Mouse (Mus musculus) splenic B cell, adult 2 months (primary cell): Measurements from ENCODE around the gene Olfr510.
"Not testable (repeated sequence)": the region's sequence is repeated elsewhere in the genome, so short reads cannot be mapped to it uniquely, and the experiment has no call there.

Source experiments
- DNase-seq: peaks from one replicate; pipeline ENCODE4 v3.0.0-alpha.2; 2011; ENCODE audit warnings: low read depth, low spot score
- H3K27me3 ChIP-seq: 2 replicates; pipeline ENCODE4 v1.6.1; 2012; ENCODE audit warnings: mild to moderate bottlenecking, low read length, moderate library complexity, mixed read lengths; ENCODE audit not compliant: control insufficient read depth, poor library complexity, insufficient read depth, severe bottlenecking
- H3K36me3 ChIP-seq: 2 replicates; pipeline ENCODE4 v1.6.1; 2012; ENCODE audit warnings: mild to moderate bottlenecking, low read length, moderate library complexity, mixed read lengths; ENCODE audit not compliant: control insufficient read depth, poor library complexity, insufficient read depth, severe bottlenecking

Gene Olfr510

DNA sequence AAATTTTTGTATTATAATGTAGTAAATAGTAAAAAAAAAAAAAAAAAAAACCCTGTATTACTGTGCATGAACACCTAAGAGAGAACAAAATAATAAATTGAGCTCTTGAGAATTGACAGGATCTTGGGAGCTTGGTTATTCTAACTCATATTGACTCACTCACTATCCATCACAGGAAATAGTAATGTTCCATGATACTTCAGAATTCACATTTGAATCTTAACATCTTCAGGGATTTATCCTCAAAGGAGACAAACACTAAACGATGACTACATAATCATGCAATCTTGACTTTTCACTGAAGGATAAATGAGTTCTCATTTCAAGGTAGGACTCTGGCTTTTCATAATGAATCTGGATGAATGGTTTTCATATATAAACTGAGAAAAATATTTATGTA is at the start of gene Olfr510:
Gene Olfr510 (plus strand): TSS at position 301 of the 400 bp plus-strand sequence.
- no peak for DNase-seq
- Histone ChIP-seq H3K27me3 (no peaks in the 10 kb centered on the region), H3K36me3 (no peaks in the 10 kb centered on the region)

DNA sequence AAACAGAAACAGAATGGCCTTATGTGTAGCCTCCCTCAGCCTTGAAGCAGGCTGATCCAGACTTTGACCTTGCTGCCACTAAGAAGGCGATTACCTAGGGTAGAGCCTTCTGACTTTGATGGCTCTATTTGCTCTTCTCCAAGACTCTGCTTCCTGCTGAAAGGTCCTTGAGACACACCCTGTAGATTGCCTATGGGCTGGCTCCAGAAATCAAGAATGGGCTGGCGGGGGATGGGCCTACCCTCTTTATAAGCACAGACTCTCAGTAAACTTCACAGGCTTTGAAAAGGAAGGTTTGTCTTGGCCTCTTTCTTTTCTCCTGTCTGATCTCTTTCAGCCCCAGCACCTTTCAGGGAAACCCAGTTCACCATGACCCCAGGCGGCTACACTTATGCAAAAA is 49.4 kb upstream of the Olfr510 start:
- H3K27me3 ChIP-seq, H3K36me3 ChIP-seq, DNase-seq: not testable (repeated sequence)

DNA sequence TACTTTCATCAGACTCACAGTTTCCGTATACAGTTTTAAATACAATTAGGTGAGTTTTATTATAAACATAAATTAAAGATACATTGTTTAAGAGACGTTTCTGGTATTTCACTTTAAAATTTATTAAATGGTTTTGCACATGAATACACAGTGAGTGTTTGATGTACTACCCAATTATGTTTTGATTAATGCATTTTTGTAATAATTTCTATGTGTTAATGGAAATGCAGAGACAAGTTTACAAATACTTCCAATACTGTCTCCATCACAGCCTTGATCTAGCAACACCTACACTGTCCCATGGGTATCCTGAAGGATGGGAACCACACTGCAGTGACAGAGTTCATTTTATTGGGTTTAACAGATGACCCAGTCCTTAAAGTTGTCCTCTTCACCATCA is 44.7 kb upstream of the Olfr510 start, which contains the start of gene Olfr507:
Gene Olfr507 (plus strand): TSS at position 301 of the 400 bp plus-strand sequence.
- no peak for DNase-seq
- Histone ChIP-seq H3K36me3 (no peaks in the 10 kb centered on the region), H3K27me3 (no peaks in the 10 kb centered on the region)

DNA sequence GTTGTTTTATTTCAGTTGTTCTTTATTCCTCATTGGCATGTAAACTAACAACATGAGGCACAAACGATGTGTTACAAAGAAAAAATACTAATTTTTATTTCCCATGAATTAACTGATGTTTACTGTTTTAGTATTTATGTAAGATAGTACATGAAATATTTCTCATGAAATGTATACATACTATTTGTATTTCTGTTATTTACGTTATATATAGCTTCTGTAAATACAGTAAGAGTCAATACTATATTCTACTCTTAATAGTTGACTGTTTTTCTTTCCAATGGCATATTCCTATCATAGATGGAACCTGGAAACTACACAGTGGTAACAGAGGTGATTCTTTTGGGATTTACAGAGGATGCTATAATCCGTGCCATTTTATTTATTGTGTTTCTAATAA is 36.5 kb upstream of the Olfr510 start, which contains the start of gene Olfr508:
Gene Olfr508 (plus strand): TSS at position 301 of the 400 bp plus-strand sequence.
- no peak for DNase-seq
- Histone ChIP-seq H3K36me3 (no peaks in the 10 kb centered on the region), H3K27me3 (no peaks in the 10 kb centered on the region)

DNA sequence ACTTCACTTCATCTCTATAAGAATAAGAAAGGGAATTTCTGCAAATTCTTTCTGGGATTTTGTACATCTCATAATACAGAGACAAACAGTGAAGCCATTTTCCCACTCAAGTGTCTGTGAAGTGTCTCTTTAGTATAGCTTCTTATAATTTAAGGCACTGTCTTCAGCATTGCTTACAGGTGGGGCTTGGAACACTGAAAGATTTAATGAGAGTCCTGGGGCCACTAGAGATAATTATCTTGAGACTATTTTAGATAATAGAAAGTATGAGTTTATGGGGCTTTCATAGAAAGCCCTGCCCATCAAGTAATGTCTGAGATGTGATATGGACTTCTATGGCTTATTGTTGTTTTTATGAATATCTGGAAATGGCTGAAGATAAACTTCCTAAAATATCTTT is 14.4 kb upstream of the Olfr510 start, which contains the start of gene Olfr509:
Gene Olfr509 (minus strand): TSS at position 101 of the 400 bp plus-strand sequence.
- Histone ChIP-seq H3K27me3 (no peaks in the 10 kb centered on the region), H3K36me3 (no peaks in the 10 kb centered on the region)
- DNase-seq = no peak

DNA sequence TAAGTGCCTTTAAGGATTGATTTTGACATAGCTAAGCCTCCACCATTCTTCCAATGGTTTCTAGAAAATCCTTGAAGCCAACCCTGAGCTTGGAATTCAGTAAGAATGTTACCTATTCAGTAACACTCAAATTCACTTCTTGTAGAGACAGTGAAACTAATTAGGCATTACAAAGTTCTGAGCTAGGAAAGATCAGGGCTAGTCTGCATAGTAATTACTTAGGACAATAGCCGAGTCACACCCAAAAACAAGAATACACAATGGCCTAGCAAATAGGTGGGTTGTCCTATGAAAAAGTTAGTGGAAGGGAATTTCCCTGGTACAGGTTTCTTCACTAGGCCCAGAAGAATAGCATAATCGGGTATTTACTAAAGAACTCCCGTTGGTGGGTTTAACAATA is 3.8 kb upstream of the Olfr510 start:
- Histone ChIP-seq H3K36me3 (no peaks in the 10 kb centered on the region), H3K27me3 (no peaks in the 10 kb centered on the region)
- DNase-seq = no peak

DNA sequence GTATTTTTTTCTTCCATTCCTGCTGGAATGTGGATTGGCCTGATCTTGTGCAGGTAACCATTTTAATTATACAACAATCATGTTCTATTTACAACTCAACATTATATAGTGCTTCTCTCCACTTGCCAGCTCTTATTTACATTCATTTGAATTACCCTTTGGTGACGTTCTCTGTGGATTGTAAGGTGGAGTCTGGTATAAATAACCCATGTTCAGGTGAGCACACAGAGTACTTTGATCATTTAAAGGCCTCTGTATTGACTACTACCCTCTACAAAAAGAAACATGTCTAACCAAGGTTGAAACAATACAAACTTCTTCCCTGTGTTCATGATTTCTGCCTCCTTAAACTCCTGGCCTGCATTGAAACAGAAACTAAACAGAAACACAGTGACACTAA is 4.8 kb downstream of the Olfr510 start:
- DNase-seq = no peak
- Histone ChIP-seq H3K27me3 (no peaks in the 10 kb centered on the region), H3K36me3 (no peaks in the 10 kb centered on the region)

DNA sequence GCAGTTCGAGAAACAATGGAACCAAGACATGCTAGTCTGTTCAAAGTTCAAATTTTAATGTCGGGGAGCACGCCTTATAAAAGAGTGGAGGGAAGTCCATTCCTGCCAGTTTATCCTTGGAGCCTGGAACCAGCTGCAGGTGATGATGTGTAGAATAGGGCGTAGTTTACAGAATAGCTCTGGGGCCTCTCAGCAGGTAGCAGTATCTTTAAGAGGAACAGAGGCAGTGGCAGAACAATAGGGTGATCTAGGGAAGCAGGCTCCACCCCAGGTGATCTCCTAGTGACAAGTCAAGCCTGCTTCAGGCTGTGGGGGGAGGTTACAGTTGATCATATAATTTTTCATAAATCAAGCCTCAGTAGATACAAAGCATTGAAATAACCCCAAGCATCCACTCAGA is 12.7 kb downstream of the Olfr510 start:
- no peaks in the 10 kb centered on the region for H3K36me3 ChIP-seq
- no peak for DNase-seq

DNA sequence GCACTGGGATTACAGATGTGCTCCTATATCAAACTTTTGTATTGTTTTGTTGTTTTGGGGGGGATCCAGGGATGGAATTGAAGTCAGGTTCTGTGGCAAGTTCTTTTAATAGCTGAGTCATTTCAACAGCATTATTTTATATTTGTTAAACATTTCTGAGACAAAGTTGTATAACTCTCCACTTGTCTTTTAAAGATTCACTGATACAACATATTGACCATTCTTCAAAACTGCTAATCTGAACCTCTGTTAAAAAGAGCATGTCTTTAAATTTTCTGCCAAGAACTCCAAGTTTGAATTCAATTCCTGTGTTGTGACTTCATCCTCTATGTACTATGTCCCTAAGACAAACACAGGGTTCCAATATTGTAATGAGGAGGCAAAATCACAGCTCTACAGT is 46.8 kb downstream of the Olfr510 start, which contains the start of gene Olfr512:
Gene Olfr512 (plus strand): TSS at position 301 of the 400 bp plus-strand sequence.
- Histone ChIP-seq H3K36me3 (no peaks in the 10 kb centered on the region), H3K27me3 (no peaks in the 10 kb centered on the region)
- DNase-seq = no peak

More for the DNA sequence above, 12.7 kb downstream of the Olfr510 start:
- no peaks in the 10 kb centered on the region for H3K27me3 ChIP-seq
